Mouse (Mus musculus) olfactory bulb, adult 2 months (tissue): ENCODE measurements at regions not wholly inside any gene's neighbourhood (a gene's known extent, or its start where the extent isn't known, plus 50 kb on each side); places are given as distances from the start of the nearest gene placed in this dataset.

Experiments used
- CTCF ChIP-seq: fragments of 200-500 bp; IDR thresholded peaks from 2 replicates; pipeline ENCODE4 v1.5.1; 2012; ENCODE audit warnings: low read depth, mild to moderate bottlenecking, low read length, moderate library complexity; ENCODE audit not compliant: insufficient read depth
- POLR2A ChIP-seq: fragments of 200-500 bp; IDR thresholded peaks from 2 replicates; pipeline ENCODE4 v1.6.1; 2012; ENCODE audit warnings: mild to moderate bottlenecking, low read depth, low read length, moderate library complexity; ENCODE audit not compliant: insufficient read depth

DNA sequence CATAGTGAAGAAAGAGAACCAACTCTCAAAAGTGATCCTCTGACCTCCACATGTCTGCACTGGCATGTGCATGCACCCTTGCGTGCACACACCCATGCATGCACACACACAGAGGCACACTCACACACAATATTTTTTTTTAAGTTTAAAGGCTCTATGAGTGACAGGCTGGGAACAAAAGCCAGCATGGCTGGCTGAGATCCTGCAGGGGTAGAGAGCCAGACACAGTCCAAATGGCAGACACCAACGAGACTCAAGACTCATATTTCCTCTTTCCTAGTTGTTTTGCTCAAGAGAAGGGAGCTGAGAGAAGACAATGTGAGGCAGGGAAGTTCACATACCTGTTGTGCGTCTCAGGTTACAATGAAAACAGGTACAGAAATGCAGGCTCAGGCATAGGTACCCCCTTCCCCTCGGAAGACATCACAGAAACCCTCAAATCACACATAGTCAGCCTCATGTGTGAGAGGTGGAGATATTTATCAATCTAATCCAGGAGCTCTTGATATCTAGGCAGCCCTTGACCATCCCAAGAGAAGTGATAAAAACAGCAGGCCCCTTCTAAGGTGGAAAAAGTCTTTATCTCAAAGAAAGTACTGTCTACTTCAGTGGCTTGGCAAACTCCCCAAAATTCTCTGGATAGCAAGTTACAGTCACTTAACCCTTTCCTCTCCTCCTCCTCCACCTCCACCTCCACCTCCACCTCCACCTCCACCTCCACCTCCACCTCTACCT, 101.4 kb upstream of the Cd180 start:
- no peak for TF ChIP-seq CTCF
- no peak for TF ChIP-seq POLR2A
